Mouse (Mus musculus): Measurements from ENCODE around the gene Nphp4. TPM values are rescaled to one million over a fixed set of nuclear protein-coding genes. Genes with fewer than 3 reads are reported as not detected.

Gene Nphp4
- polyA plus RNA-seq, 1 experiment from 2014 or later, result 4.0 TPM

- H3K27me3 ChIP-seq (ENCODE audit: control insufficient read depth, insufficient read depth, low read depth, low read length), result no peaks in the 10 kb centered on the region
- 27% methylated on average over 20 of the region's 20 CpGs for WGBS
Measured at GRCm38 (mm10) chr4:152494360-152494879, 17.9 kb downstream of the Nphp4 start.

GRCm38 (mm10) chr4:152512221-152512925, 35.9 kb downstream of the Nphp4 start:
- no peak overlapping the region for H3K27ac ChIP-seq (ENCODE audit: low read length)
- H3K4me2 ChIP-seq (ENCODE audit: low read depth, low read length), result no peak overlapping the region
- H3K9ac ChIP-seq (ENCODE audit: low read length), result no peak overlapping the region
- no peaks in the 10 kb centered on the region for H3K27me3 ChIP-seq (ENCODE audit: control insufficient read depth, insufficient read depth, low read depth, low read length)
- no peak overlapping the region for H3K4me3 ChIP-seq (ENCODE audit: low read length)
- peaks cover 4% of the 10 kb centered on the region; the same call in 1 of the 2 replicates for H3K36me3 ChIP-seq (ENCODE audit: control insufficient read depth, insufficient read depth, low read length)
- H3K9me3 ChIP-seq (ENCODE audit: control insufficient read depth, low read length), result no peaks in the 10 kb centered on the region
- ATAC-seq (ENCODE audit: low read depth), result no peak
- WGBS, result 68% methylated on average over 18 of the region's 18 CpGs
- H3K4me1 ChIP-seq (replicated peaks; ENCODE audit: control insufficient read depth, insufficient read depth, low read length), result no peaks in the 10 kb centered on the region

More at GRCm38 (mm10) chr4:152494360-152494879, 17.9 kb downstream of the Nphp4 start:
- no peak overlapping the region for H3K4me2 ChIP-seq (ENCODE audit: low read depth, low read length)
- ATAC-seq (ENCODE audit: low read depth), result no peak
- no peaks in the 10 kb centered on the region for H3K4me1 ChIP-seq (replicated peaks; ENCODE audit: control insufficient read depth, insufficient read depth, low read length)
- H3K9me3 ChIP-seq (ENCODE audit: control insufficient read depth, low read length), result no peaks in the 10 kb centered on the region
- no peak overlapping the region for H3K4me3 ChIP-seq (ENCODE audit: low read length)
- no peak overlapping the region for H3K9ac ChIP-seq (ENCODE audit: low read length)
- no peak overlapping the region for H3K27ac ChIP-seq (ENCODE audit: low read length)
- peaks cover 2% of the 10 kb centered on the region; the same call in 1 of the 2 replicates for H3K36me3 ChIP-seq (ENCODE audit: control insufficient read depth, insufficient read depth, low read length)

- H3K9me3 ChIP-seq (ENCODE audit: control insufficient read depth, low read length), result no peaks in the 10 kb centered on the region
- H3K4me2 ChIP-seq (ENCODE audit: low read depth, low read length), result no peak overlapping the region
- no peak for ATAC-seq (ENCODE audit: low read depth)
- H3K36me3 ChIP-seq (ENCODE audit: control insufficient read depth, insufficient read depth, low read length), result no peaks in the 10 kb centered on the region
- H3K4me1 ChIP-seq (replicated peaks; ENCODE audit: control insufficient read depth, insufficient read depth, low read length), result no peaks in the 10 kb centered on the region
- no peak overlapping the region for H3K4me3 ChIP-seq (ENCODE audit: low read length)
- no peak overlapping the region for H3K27ac ChIP-seq (ENCODE audit: low read length)
- no peaks in the 10 kb centered on the region for H3K27me3 ChIP-seq (ENCODE audit: control insufficient read depth, insufficient read depth, low read depth, low read length)
- no peak overlapping the region for H3K9ac ChIP-seq (ENCODE audit: low read length)
- WGBS, result 66% methylated on average over 7 of the region's 7 CpGs
Measured at GRCm38 (mm10) chr4:152514884-152515283, 38.4 kb downstream of the Nphp4 start.

DNA sequence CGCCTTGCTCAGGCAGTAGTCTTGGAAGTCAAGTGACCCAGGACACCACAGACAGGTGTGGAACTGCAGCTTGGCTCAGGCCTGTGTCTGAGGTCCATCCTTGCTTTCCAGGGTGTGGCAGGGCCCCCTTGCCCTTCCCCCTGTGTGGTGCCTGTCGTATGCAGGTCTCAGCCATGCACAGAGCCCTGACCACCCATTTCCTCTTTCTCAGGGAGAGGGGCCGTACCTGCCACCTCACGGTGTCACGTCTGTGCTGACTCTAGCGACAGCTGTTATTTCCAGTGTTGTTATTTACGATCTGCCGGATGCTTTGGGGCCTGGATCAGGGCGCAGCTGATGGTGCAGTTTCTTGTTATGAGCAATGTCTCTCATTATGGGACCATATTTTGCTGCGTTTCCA, 42.6 kb downstream of the Nphp4 start:
- no peaks in the 10 kb centered on the region for H3K9me3 ChIP-seq (ENCODE audit: control insufficient read depth, low read length)
- H3K4me2 ChIP-seq (ENCODE audit: low read depth, low read length), result no peak overlapping the region
- H3K36me3 ChIP-seq (ENCODE audit: control insufficient read depth, insufficient read depth, low read length), result no peaks in the 10 kb centered on the region
- H3K4me1 ChIP-seq (replicated peaks; ENCODE audit: control insufficient read depth, insufficient read depth, low read length), result no peaks in the 10 kb centered on the region
- no peak overlapping the region for H3K9ac ChIP-seq (ENCODE audit: low read length)
- no peak for ATAC-seq (ENCODE audit: low read depth)
- 69% methylated on average over 10 of the region's 10 CpGs for WGBS
- H3K4me3 ChIP-seq (ENCODE audit: low read length), result no peak overlapping the region
- H3K27me3 ChIP-seq (ENCODE audit: control insufficient read depth, insufficient read depth, low read depth, low read length), result no peaks in the 10 kb centered on the region
- H3K27ac ChIP-seq (ENCODE audit: low read length), result no peak overlapping the region

DNA sequence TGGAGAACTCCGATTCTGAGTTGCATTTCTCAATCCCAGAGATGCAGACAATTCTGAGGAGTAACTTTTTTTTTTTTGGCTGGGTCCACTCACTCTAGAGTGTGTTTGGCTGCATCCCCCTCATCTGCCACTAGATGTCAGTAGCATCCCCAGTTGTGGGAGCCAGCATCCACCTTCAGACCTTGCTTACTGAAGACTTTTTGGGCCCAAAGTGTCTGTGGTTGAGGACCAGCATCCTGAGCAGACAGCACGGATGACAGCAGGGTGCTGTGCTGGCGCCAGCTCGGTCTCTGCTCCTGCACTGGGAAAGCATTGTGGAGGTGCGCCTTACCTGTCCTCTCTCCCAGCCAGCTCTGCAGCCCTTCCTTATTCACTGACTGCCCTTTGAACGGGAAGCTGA, 43.6 kb downstream of the Nphp4 start:
- WGBS, result 29% methylated on average over 6 of the region's 6 CpGs
- Histone ChIP-seq H3K36me3 (ENCODE audit: control insufficient read depth, insufficient read depth, low read length) (no peaks in the 10 kb centered on the region), H3K4me1 (replicated peaks; ENCODE audit: control insufficient read depth, insufficient read depth, low read length) (no peaks in the 10 kb centered on the region), H3K9me3 (ENCODE audit: control insufficient read depth, low read length) (no peaks in the 10 kb centered on the region), H3K4me3 (ENCODE audit: low read length) (no peak overlapping the region), H3K27ac (ENCODE audit: low read length) (no peak overlapping the region), H3K27me3 (ENCODE audit: control insufficient read depth, insufficient read depth, low read depth, low read length) (no peaks in the 10 kb centered on the region), H3K4me2 (ENCODE audit: low read depth, low read length) (no peak overlapping the region), H3K9ac (ENCODE audit: low read length) (no peak overlapping the region)
- no peak for ATAC-seq (ENCODE audit: low read depth)

GRCm38 (mm10) chr4:152532872-152533271, 56.4 kb downstream of the Nphp4 start:
- WGBS, result 55% methylated on average over 9 of the region's 9 CpGs
- H3K9ac ChIP-seq (ENCODE audit: low read length), result no peak overlapping the region
- no peak overlapping the region for H3K4me2 ChIP-seq (ENCODE audit: low read depth, low read length)
- no peaks in the 10 kb centered on the region for H3K9me3 ChIP-seq (ENCODE audit: control insufficient read depth, low read length)
- no peaks in the 10 kb centered on the region for H3K36me3 ChIP-seq (ENCODE audit: control insufficient read depth, insufficient read depth, low read length)
- ATAC-seq (ENCODE audit: low read depth), result no peak
- no peak overlapping the region for H3K4me3 ChIP-seq (ENCODE audit: low read length)
- H3K4me1 ChIP-seq (replicated peaks; ENCODE audit: control insufficient read depth, insufficient read depth, low read length), result no peaks in the 10 kb centered on the region
- H3K27ac ChIP-seq (ENCODE audit: low read length), result no peak overlapping the region
- no peaks in the 10 kb centered on the region for H3K27me3 ChIP-seq (ENCODE audit: control insufficient read depth, insufficient read depth, low read depth, low read length)

DNA sequence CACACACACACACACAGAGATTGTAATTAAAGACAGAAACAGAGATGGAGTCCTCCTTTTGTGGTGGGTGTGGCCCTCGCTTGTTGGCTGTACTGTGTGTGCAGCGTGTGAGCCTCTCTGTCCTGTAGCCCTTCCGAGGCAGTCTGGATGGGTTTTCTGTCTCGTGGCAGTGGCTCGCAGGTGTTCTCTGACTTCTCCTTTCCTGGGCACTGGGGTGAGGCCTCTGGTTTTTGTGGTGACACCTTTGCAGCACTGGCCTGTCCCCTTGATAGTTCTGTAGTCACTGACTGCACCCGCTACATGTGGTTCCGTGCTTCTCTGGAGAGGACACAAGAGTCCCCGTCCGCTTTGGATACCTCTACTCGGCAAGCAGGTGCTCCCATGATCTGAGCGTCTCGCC, 63.2 kb downstream of the Nphp4 start:
- Histone ChIP-seq H3K9me3 (ENCODE audit: control insufficient read depth, low read length) (no peaks in the 10 kb centered on the region), H3K4me2 (ENCODE audit: low read depth, low read length) (no peak overlapping the region), H3K4me1 (replicated peaks; ENCODE audit: control insufficient read depth, insufficient read depth, low read length) (no peaks in the 10 kb centered on the region), H3K27me3 (ENCODE audit: control insufficient read depth, insufficient read depth, low read depth, low read length) (no peaks in the 10 kb centered on the region), H3K36me3 (ENCODE audit: control insufficient read depth, insufficient read depth, low read length) (no peaks in the 10 kb centered on the region), H3K27ac (ENCODE audit: low read length) (no peak overlapping the region), H3K4me3 (ENCODE audit: low read length) (no peak overlapping the region), H3K9ac (ENCODE audit: low read length) (no peak overlapping the region)
- no peak for ATAC-seq (ENCODE audit: low read depth)
- WGBS, result 89% methylated on average over 12 of the region's 12 CpGs

DNA sequence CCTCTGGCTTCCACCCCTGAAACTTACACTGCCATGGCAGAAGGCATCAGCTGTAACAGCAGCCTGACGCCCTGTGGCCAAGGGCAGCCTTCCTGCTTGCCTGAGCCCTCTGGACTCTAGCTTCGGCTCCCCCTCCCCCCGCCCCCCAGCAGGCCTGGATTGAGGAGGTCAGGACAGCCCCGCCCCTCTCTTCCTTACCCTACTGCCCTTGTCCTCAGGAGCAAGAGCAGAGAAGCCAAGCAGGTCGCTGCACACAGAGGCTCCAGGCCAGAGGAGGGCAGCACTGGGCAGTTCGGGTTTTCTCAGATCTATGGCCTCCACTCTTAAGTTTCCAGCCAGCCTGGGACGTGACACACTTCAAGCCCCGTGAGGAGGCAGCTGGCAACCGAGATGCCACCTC, 64.7 kb downstream of the Nphp4 start:
- Histone ChIP-seq H3K4me1 (replicated peaks; ENCODE audit: control insufficient read depth, insufficient read depth, low read length) (no peaks in the 10 kb centered on the region), H3K4me2 (ENCODE audit: low read depth, low read length) (no peak overlapping the region), H3K9ac (ENCODE audit: low read length) (no peak overlapping the region), H3K36me3 (ENCODE audit: control insufficient read depth, insufficient read depth, low read length) (no peaks in the 10 kb centered on the region), H3K4me3 (ENCODE audit: low read length) (no peak overlapping the region), H3K27me3 (ENCODE audit: control insufficient read depth, insufficient read depth, low read depth, low read length) (no peaks in the 10 kb centered on the region), H3K27ac (ENCODE audit: low read length) (no peak overlapping the region), H3K9me3 (ENCODE audit: control insufficient read depth, low read length) (no peaks in the 10 kb centered on the region)
- WGBS, result 12% methylated on average over 9 of the region's 9 CpGs
- ATAC-seq (ENCODE audit: low read depth), result no peak

DNA sequence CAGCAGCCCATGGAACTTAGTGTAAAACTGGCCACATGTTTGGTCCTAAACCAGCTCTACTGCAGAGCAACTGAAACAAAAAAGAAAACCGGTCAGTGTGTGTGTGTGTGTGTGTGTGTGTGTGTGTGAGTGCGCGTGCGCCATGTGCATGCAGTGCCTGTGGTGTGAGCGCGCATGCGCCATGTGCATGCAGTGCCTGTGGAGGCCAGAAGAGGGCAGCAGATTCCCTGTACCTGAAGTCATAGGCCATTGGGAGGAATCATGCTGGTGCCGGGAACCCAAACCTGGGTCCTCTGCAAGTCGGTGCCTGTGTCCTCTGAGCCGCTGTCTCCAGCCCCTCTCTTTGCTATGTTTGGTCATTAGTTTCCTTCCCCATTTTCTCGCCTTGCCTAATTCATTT, 65.9 kb downstream of the Nphp4 start:
- Histone ChIP-seq H3K27me3 (ENCODE audit: control insufficient read depth, insufficient read depth, low read depth, low read length) (no peaks in the 10 kb centered on the region), H3K4me1 (replicated peaks; ENCODE audit: control insufficient read depth, insufficient read depth, low read length) (no peaks in the 10 kb centered on the region), H3K9me3 (ENCODE audit: control insufficient read depth, low read length) (no peaks in the 10 kb centered on the region), H3K9ac (ENCODE audit: low read length) (no peak overlapping the region), H3K4me2 (ENCODE audit: low read depth, low read length) (no peak overlapping the region), H3K27ac (ENCODE audit: low read length) (no peak overlapping the region), H3K4me3 (ENCODE audit: low read length) (no peak overlapping the region), H3K36me3 (ENCODE audit: control insufficient read depth, insufficient read depth, low read length) (no peaks in the 10 kb centered on the region)
- no peak for ATAC-seq (ENCODE audit: low read depth)
- WGBS, result 98% methylated on average over 11 of the region's 11 CpGs
